Mouse (Mus musculus) G1E (cell line): ENCODE results near the gene Capzb.

Source experiments
- CTCF ChIP-seq: IDR thresholded peaks from 2 replicates; pipeline ENCODE4 v1.5.1; 2012; ENCODE audit warnings: low read depth, low read length, inconsistent platforms, mixed read lengths
- GATA1 ChIP-seq: IDR thresholded peaks from 2 replicates; pipeline ENCODE4 v1.6.1; 2012; ENCODE audit warnings: borderline replicate concordance, low read length, inconsistent platforms, mixed read lengths
- GATA2 ChIP-seq: IDR thresholded peaks from 2 replicates; pipeline ENCODE4 v1.6.1; 2012; ENCODE audit warnings: low read depth, low read length, inconsistent platforms, borderline replicate concordance
- TAL1 ChIP-seq: conservative IDR thresholded peaks from 2 replicates; pipeline ENCODE4 v1.6.1; 2012; ENCODE audit warnings: low read depth, low read length, inconsistent platforms, mixed read lengths

- TF ChIP-seq GATA1 (no peak), CTCF (no peak), GATA2 (no peak), TAL1 (no peak)
Observed at GRCm38 (mm10) chr4:139191605-139192498, 847 bp upstream of the Capzb start.
